Mouse (Mus musculus) duodenum, adult 2 months (tissue): ENCODE results near the gene Clip4. TPM values are rescaled to one million over a fixed set of nuclear protein-coding genes. Genes with fewer than 3 reads are reported as not detected.

ENCODE experiments used
- polyA plus RNA-seq: library from polyadenylated mRNA; depleted of rRNA; stranded (reverse); fragments of >200 nt; gene quantifications from 2 replicates; pipeline ENCODE4 v1.2.3, GENCODE M21; 2012; ENCODE audit warnings: low replicate concordance; rRNA removed

The Clip4 gene
- 0.46 and 0.56 TPM in 2 replicates for polyA plus RNA-seq

DNA sequence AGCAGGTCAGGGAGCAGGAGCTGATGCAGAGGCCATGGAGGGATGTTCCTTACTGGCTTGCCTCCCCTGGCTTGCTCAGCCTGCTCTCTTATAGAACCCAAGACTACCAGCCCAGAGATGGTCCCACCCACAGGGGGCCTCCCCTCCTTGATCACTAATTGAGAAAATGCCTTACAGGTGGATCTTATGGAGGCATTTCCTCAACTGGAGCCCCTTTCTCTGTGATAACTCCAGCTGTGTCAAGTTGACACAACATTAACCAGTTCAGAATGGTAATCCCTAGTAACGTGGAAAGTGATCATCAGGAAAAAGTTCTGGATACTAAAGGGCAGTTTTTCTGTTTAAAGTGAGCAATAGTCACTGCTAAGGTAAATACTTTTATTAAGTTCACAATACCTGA is at the start of gene Clip4:
Gene Clip4 (plus strand): TSS at position 301 of the 400 bp plus-strand sequence.

DNA sequence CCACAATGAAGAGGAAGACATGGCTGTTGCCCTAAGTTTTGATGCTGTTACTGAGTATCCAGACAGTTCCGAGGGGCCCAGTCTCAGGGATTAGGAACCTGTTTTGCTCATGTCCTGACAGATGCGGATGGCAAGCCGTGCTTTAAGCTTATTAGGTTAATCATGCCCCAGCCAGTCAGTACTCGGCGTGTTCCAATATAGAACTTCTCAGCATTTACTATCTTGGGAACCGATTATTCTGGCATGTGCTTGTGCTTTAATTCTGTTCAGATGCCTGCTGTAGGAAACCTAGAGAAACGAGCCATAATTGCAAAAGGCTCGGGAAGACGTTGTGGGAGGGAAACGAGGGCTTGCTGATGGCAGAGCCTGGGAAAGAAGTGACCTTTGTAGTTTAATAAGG is 15.4 kb upstream of the Clip4 start, which contains the start of gene Pcare:
Gene Pcare (minus strand): TSS at position 64 of the 400 bp plus-strand sequence.

Other genes starting within 250 kb of the Clip4 start
- gene Ndc80, start 241.6 kb upstream of the Clip4 start, polyA plus RNA-seq: 0.02 TPM in 1 of 2 replicates, not detected in the other
- not detected in 2 replicates for gene Spdya, start 216.4 kb upstream of the Clip4 start, polyA plus RNA-seq
- gene Wdr43, start 152.6 kb upstream of the Clip4 start, polyA plus RNA-seq: 1.1 and 2.3 TPM in 2 replicates
- 0.06 and 0.32 TPM in 2 replicates for gene Togaram2, start 95.2 kb upstream of the Clip4 start, polyA plus RNA-seq
- gene Pcare, start 15.6 kb upstream of the Clip4 start, polyA plus RNA-seq: not detected in 2 replicates